Mouse (Mus musculus): ENCODE measurements around the gene Rnf224. TPM values are rescaled to one million over a fixed set of nuclear protein-coding genes. Genes with fewer than 3 reads are reported as not detected.

Gene Rnf224
- polyA plus RNA-seq (2014; fragmentation: Nextera tagmentation; extraction: Ambion mirVana) = not detected in 2 replicates

- Histone ChIP-seq H3K9me3 (ENCODE audit: control insufficient read depth, low read length) (no peaks in the 10 kb centered on the region), H3K27ac (replicated peaks; ENCODE audit: low read depth, low read length) (no peak within 1 kb of the TSS), H3K36me3 (ENCODE audit: control insufficient read depth, insufficient read depth, low read length) (no peaks in the 10 kb centered on the region), H3K4me2 (ENCODE audit: low read length) (no peak within 1 kb of the TSS), H3K27me3 (ENCODE audit: control insufficient read depth, insufficient read depth, low read length) (no peaks in the 10 kb centered on the region), H3K4me3 (replicated peaks; ENCODE audit: low read depth, low read length) (no peak within 1 kb of the TSS), H3K4me1 (ENCODE audit: control insufficient read depth, insufficient read depth, low read length) (peaks cover 7% of the 10 kb centered on the region), H3K9ac (replicated peaks; ENCODE audit: low read length) (no peak within 1 kb of the TSS)
- no peak for ATAC-seq (ENCODE audit: low FRiP score, low TSS enrichment)
- DNase-seq = no peak
- WGBS = 38% methylated on average over 8 of the region's 8 CpGs
These were observed at the start of gene Rnf224 for GRCm38 (mm10) chr2:25236614-25237013. TSS of gene Rnf224 (minus strand) at chr2:25236787.

DNA sequence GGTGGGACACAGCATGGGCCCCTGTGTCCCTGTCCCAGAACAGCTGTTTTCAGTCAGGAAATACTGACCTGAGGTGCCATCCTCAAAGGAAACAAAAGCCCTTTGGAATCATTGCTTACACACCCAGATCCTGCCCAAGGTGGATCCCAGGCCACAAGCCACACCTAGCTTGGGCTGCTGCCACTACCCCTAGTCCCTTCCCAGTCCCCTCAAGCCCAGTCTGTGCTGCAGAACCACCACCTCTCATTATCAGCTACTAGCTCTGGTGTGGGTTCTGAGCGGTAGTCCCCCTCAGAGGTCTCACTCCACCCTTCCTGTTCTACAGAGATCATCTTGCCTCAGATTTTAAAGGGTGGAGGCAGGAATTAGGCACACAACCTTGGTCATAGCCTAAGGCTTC is 49.7 kb upstream of the Rnf224 start:
- peaks cover 27% of the 10 kb centered on the region for H3K27me3 ChIP-seq (ENCODE audit: control insufficient read depth, insufficient read depth, low read length)
- no peak overlapping the region for H3K9ac ChIP-seq (replicated peaks; ENCODE audit: low read length)
- no peak overlapping the region for H3K4me3 ChIP-seq (replicated peaks; ENCODE audit: low read depth, low read length)
- 0 out of 2 replicates have a peak, but pooled peaks cover 5% of the 10 kb centered on the region for H3K4me1 ChIP-seq (ENCODE audit: control insufficient read depth, insufficient read depth, low read length)
- no peaks in the 10 kb centered on the region for H3K9me3 ChIP-seq (ENCODE audit: control insufficient read depth, low read length)
- DNase-seq (no peak), ATAC-seq (ENCODE audit: low FRiP score, low TSS enrichment) (no peak)
- H3K36me3 ChIP-seq (ENCODE audit: control insufficient read depth, insufficient read depth, low read length) = peaks cover 46% of the 10 kb centered on the region
- H3K27ac ChIP-seq (replicated peaks; ENCODE audit: low read depth, low read length) = no peak overlapping the region
- no peak overlapping the region for H3K4me2 ChIP-seq (ENCODE audit: low read length)
- WGBS = 85% methylated on average over 1 of the region's 1 CpGs

DNA sequence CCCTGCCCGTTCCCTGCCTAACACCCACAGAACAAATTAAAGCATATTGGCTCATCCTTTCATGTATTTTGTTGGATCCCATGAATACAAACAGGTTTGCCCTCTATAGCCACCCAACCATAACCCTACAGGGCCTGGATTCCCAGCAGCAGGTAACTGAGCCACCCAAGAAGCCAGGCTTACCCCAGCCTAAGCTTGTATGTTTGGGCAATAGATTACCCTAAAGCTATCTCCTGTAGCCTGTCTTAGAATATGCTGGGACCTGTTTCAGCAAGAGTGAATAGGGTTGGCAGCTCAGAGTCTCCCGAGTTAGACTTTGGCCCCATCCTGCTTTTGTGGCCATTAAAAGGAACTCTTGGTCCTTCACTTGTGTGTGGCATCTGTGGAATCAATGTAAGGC is 49.0 kb upstream of the Rnf224 start:
- Histone ChIP-seq H3K4me3 (replicated peaks; ENCODE audit: low read depth, low read length) (no peak overlapping the region), H3K27ac (replicated peaks; ENCODE audit: low read depth, low read length) (no peak overlapping the region), H3K27me3 (ENCODE audit: control insufficient read depth, insufficient read depth, low read length) (peaks cover 20% of the 10 kb centered on the region), H3K4me2 (ENCODE audit: low read length) (no peak overlapping the region), H3K36me3 (ENCODE audit: control insufficient read depth, insufficient read depth, low read length) (peaks cover 54% of the 10 kb centered on the region), H3K9ac (replicated peaks; ENCODE audit: low read length) (no peak overlapping the region), H3K9me3 (ENCODE audit: control insufficient read depth, low read length) (no peaks in the 10 kb centered on the region), H3K4me1 (ENCODE audit: control insufficient read depth, insufficient read depth, low read length) (0 out of 2 replicates have a peak, but pooled peaks cover 1% of the 10 kb centered on the region)
- DNase-seq = no peak
- 92% methylated on average over 2 of the region's 2 CpGs for WGBS
- no peak for ATAC-seq (ENCODE audit: low FRiP score, low TSS enrichment)

GRCm38 (mm10) chr2:25278928-25279882 is 42.6 kb upstream of the Rnf224 start:
- Histone ChIP-seq H3K27ac (replicated peaks; ENCODE audit: low read depth, low read length) (no peak overlapping the region), H3K4me3 (replicated peaks; ENCODE audit: low read depth, low read length) (no peak overlapping the region), H3K9ac (replicated peaks; ENCODE audit: low read length) (no peak overlapping the region), H3K4me2 (ENCODE audit: low read length) (no peak overlapping the region), H3K9me3 (ENCODE audit: control insufficient read depth, low read length) (no peaks in the 10 kb centered on the region), H3K4me1 (ENCODE audit: control insufficient read depth, insufficient read depth, low read length) (no peaks in the 10 kb centered on the region), H3K27me3 (ENCODE audit: control insufficient read depth, insufficient read depth, low read length) (no peaks in the 10 kb centered on the region), H3K36me3 (ENCODE audit: control insufficient read depth, insufficient read depth, low read length) (peaks cover 94% of the 10 kb centered on the region)
- peak; percentile 90 for DNase-seq
- 61% methylated on average over 13 of the region's 13 CpGs for WGBS
- ATAC-seq (ENCODE audit: low FRiP score, low TSS enrichment) = no peak

- Histone ChIP-seq H3K4me1 (ENCODE audit: control insufficient read depth, insufficient read depth, low read length) (peaks cover 23% of the 10 kb centered on the region), H3K36me3 (ENCODE audit: control insufficient read depth, insufficient read depth, low read length) (peaks cover 71% of the 10 kb centered on the region), H3K4me2 (ENCODE audit: low read length) (peak overlapping the region; percentile 98), H3K4me3 (replicated peaks; ENCODE audit: low read depth, low read length) (peak overlapping the region; percentile 83), H3K9me3 (ENCODE audit: control insufficient read depth, low read length) (no peaks in the 10 kb centered on the region), H3K9ac (replicated peaks; ENCODE audit: low read length) (peak overlapping the region; percentile 82), H3K27me3 (ENCODE audit: control insufficient read depth, insufficient read depth, low read length) (no peaks in the 10 kb centered on the region), H3K27ac (replicated peaks; ENCODE audit: low read depth, low read length) (no peak overlapping the region)
- DNase-seq (no peak), ATAC-seq (ENCODE audit: low FRiP score, low TSS enrichment) (no peak)
- WGBS = 39% methylated on average over 16 of the region's 16 CpGs
These were observed 36.4 kb upstream of the Rnf224 start for GRCm38 (mm10) chr2:25273010-25273409.

GRCm38 (mm10) chr2:25272515-25272914 is 35.9 kb upstream of the Rnf224 start:
- WGBS = under 1% methylated on average over 29 of the region's 29 CpGs
- H3K4me3 ChIP-seq (replicated peaks; ENCODE audit: low read depth, low read length) = peak overlapping the region; percentile 83
- peaks cover 66% of the 10 kb centered on the region for H3K36me3 ChIP-seq (ENCODE audit: control insufficient read depth, insufficient read depth, low read length)
- ATAC-seq (ENCODE audit: low FRiP score, low TSS enrichment) (peak; percentile 62), DNase-seq (no peak)
- peaks cover 26% of the 10 kb centered on the region for H3K4me1 ChIP-seq (ENCODE audit: control insufficient read depth, insufficient read depth, low read length)
- peak overlapping the region; percentile 98 for H3K4me2 ChIP-seq (ENCODE audit: low read length)
- H3K9me3 ChIP-seq (ENCODE audit: control insufficient read depth, low read length) = no peaks in the 10 kb centered on the region
- no peaks in the 10 kb centered on the region for H3K27me3 ChIP-seq (ENCODE audit: control insufficient read depth, insufficient read depth, low read length)
- peak overlapping the region; percentile 83 for H3K27ac ChIP-seq (replicated peaks; ENCODE audit: low read depth, low read length)
- H3K9ac ChIP-seq (replicated peaks; ENCODE audit: low read length) = peak overlapping the region; percentile 82

DNA sequence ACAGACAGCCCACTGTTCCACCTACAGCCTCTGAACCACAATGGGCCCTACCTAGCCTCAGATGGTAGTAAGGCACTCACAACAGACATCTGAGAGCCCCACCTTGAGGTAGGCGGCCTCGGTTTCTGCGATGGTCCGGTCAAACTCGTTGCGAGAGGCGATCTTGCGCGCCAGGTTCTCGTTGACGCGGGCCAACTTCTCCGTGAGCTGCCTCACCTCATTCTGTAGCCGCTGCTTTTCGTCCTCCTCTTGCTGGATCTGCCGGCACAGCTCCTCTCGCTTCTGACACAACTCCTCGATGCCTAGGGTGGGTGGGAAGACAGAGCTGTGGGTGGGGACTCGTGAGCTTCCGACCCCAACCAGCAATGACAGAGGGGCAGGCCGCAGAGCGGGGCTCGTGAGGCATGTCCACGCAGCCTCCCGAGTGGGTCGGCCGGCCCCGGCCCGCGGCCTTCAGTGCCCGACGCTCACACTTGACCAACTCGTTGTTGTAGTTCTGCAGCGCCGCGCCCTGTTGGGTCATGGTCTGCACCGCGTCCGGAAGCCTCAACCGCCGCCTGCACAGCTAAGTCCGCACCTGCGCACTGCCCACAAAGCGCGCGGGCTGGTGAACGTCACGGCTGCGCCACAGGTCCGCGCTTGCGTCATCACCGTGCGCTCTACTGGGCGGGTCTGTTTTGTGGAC is 35.4 kb upstream of the Rnf224 start, which contains the start of the genes Ssna1 and Anapc2:
TSS of gene Ssna1 (minus strand) at position 612 of the 685 bp plus-strand sequence.
TSS of gene Anapc2 (plus strand) at position 652 of the 685 bp plus-strand sequence.
- H3K27ac ChIP-seq (replicated peaks; ENCODE audit: low read depth, low read length) = peak within 1 kb of the TSS; percentile 83
- DNase-seq = peak; percentile 99
- peaks cover 61% of the 10 kb centered on the region for H3K36me3 ChIP-seq (ENCODE audit: control insufficient read depth, insufficient read depth, low read length)
- WGBS = under 1% methylated on average over 55 of the region's 55 CpGs
- no peaks in the 10 kb centered on the region for H3K27me3 ChIP-seq (ENCODE audit: control insufficient read depth, insufficient read depth, low read length)
- H3K4me1 ChIP-seq (ENCODE audit: control insufficient read depth, insufficient read depth, low read length) = peaks cover 31% of the 10 kb centered on the region
- peak within 1 kb of the TSS; percentile 83 for H3K4me3 ChIP-seq (replicated peaks; ENCODE audit: low read depth, low read length)
- no peaks in the 10 kb centered on the region for H3K9me3 ChIP-seq (ENCODE audit: control insufficient read depth, low read length)
- H3K9ac ChIP-seq (replicated peaks; ENCODE audit: low read length) = peak within 1 kb of the TSS; percentile 82
- ATAC-seq (ENCODE audit: low FRiP score, low TSS enrichment) = peak; percentile 96
- peak within 1 kb of the TSS; percentile 98 for H3K4me2 ChIP-seq (ENCODE audit: low read length)

DNA sequence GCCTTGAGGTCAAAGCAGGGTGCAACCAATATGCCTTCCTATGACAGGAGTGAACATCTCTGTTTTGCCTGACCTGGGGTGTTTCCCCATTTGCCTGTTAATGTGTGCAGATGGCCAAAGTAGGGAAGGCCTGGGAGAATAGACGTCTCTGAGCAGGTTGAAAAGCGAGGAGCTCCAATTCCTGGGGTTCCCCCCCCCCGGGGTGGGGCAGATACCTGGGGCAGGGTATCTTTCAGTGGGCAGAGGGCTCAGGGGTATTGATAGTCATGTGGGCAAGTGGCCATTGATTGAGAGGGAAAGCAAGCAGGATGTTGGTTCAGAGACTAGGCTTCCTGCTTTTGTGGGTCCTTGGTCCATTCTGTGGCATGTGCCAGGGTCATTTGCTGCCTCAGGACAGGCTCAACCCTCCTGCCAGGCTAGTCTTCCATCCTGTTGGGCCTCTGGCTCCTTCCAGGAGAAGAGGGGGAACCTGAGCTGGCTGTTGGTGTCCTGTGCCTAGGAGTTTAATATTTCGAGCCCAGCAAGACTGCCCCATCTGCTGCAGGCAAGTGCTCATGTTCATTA is 31.2 kb upstream of the Rnf224 start:
- no peak overlapping the region for H3K27ac ChIP-seq (replicated peaks; ENCODE audit: low read depth, low read length)
- ATAC-seq (ENCODE audit: low FRiP score, low TSS enrichment) (no peak), DNase-seq (no peak)
- no peak overlapping the region for H3K4me3 ChIP-seq (replicated peaks; ENCODE audit: low read depth, low read length)
- no peak overlapping the region for H3K4me2 ChIP-seq (ENCODE audit: low read length)
- H3K36me3 ChIP-seq (ENCODE audit: control insufficient read depth, insufficient read depth, low read length) = peaks cover 27% of the 10 kb centered on the region
- no peaks in the 10 kb centered on the region for H3K9me3 ChIP-seq (ENCODE audit: control insufficient read depth, low read length)
- peaks cover 60% of the 10 kb centered on the region for H3K4me1 ChIP-seq (ENCODE audit: control insufficient read depth, insufficient read depth, low read length)
- 78% methylated on average over 4 of the region's 4 CpGs for WGBS
- no peak overlapping the region for H3K9ac ChIP-seq (replicated peaks; ENCODE audit: low read length)
- peaks cover 9% of the 10 kb centered on the region for H3K27me3 ChIP-seq (ENCODE audit: control insufficient read depth, insufficient read depth, low read length)
